Mouse (Mus musculus) stomach, postnatal 0 days (tissue): ENCODE measurements at regions not wholly inside any gene's neighbourhood (a gene's known extent, or its start where the extent isn't known, plus 50 kb on each side); places are given as distances from the start of the nearest gene placed in this dataset.

Experiments
- ATAC-seq: fragments of 200-750 bp; cut with Nextera tagmentation; 2 replicates; pipeline ENCODE4 v1.8.0; 2017; ENCODE audit not compliant: low FRiP score, low TSS enrichment
- DNase-seq: peaks from one replicate; pipeline ENCODE4 v3.0.0-alpha.2; 2016; ENCODE audit warnings: low spot score
- H3K27ac ChIP-seq: fragments of 300-500 bp; sonication (generic); replicated peaks from 2 replicates; pipeline ENCODE4 v1.5.1; 2014; ENCODE audit warnings: mild to moderate bottlenecking, control low read depth
- H3K27me3 ChIP-seq: fragments of 300-500 bp; sonication (generic); 2 replicates; pipeline ENCODE4 v1.6.1; 2014; ENCODE audit warnings: low read length; ENCODE audit not compliant: control insufficient read depth, insufficient read depth
- H3K36me3 ChIP-seq: fragments of 300-500 bp; sonication (generic); 2 replicates; pipeline ENCODE4 v1.6.1; 2014; ENCODE audit warnings: low read length, mixed read lengths; ENCODE audit not compliant: control insufficient read depth, insufficient read depth
- H3K4me1 ChIP-seq: fragments of 300-500 bp; sonication (generic); replicated peaks from 2 replicates; pipeline ENCODE4 v1.6.1; 2014; ENCODE audit warnings: antibody characterized with exemption; ENCODE audit not compliant: control insufficient read depth, insufficient read depth
- H3K4me2 ChIP-seq: fragments of 300-500 bp; sonication (generic); replicated peaks from 2 replicates; pipeline ENCODE4 v1.6.1; 2014; ENCODE audit warnings: low read depth, mild to moderate bottlenecking, control low read depth, moderate library complexity
- H3K4me3 ChIP-seq: fragments of 300-500 bp; sonication (generic); 2 replicates; pipeline ENCODE4 v1.5.1; 2014; ENCODE audit warnings: low read depth, low read length, control low read depth
- H3K9ac ChIP-seq: fragments of 300-500 bp; sonication (generic); 2 replicates; pipeline ENCODE4 v1.6.1; 2014; ENCODE audit warnings: mild to moderate bottlenecking, low read length, control low read depth, mixed read lengths
- H3K9me3 ChIP-seq: fragments of 300-500 bp; sonication (generic); 2 replicates; pipeline ENCODE4 v1.6.1; 2016; ENCODE audit warnings: low read length; ENCODE audit not compliant: control insufficient read depth
- CTCF ChIP-seq: IDR thresholded peaks from 2 replicates; pipeline ENCODE4 v1.5.1; 2016; ENCODE audit warnings: antibody characterized with exemption, low read depth, mild to moderate bottlenecking, moderate library complexity
- EP300 ChIP-seq: optimal IDR thresholded peaks from 2 replicates; pipeline ENCODE3; 2016; ENCODE audit warnings: antibody characterized with exemption
- WGBS: fragments of 180-500 bp; shearing (Covaris S2); extraction: QIAGEN DNeasy Blood & Tissue Kit; methylation state at CpG from one replicate; pipeline ENCODE4 v1.1.7; 2014; 5-methylcytosine and 5-hydroxymethylcytosine counted together

DNA sequence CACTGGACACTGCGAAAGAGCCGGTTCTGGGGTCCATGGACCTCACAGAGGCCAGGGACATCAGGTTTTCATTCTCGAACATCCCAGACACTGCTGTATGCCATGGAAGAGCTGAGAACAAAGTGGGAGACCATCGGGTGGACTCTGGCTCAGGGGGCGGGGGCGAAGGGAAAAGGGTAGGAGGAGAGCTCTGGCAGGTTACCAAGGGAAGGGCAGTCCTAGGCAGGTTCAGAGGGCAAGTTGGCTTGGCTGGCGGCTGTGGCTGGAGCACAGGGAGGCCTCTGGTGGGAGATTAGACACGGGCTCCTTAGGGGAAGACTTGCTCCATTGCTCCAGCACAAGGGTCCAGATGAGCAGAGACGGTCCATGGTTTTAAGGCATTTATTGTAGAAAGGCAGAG is 164.3 kb upstream of the Mki67 start:
- no peak for DNase-seq
- TF ChIP-seq CTCF (no peak), EP300 (no peak)
- no peaks in the 10 kb centered on the region for H3K36me3 ChIP-seq
- no peak overlapping the region for H3K27ac ChIP-seq
- no peaks in the 10 kb centered on the region for H3K27me3 ChIP-seq
- WGBS: 94% methylated on average over 9 of the region's 9 CpGs
- no peak overlapping the region for H3K4me3 ChIP-seq
- H3K4me1 ChIP-seq: no peaks in the 10 kb centered on the region
- no peak overlapping the region for H3K4me2 ChIP-seq
- no peaks in the 10 kb centered on the region for H3K9me3 ChIP-seq
- ATAC-seq: no peak
- H3K9ac ChIP-seq: no peak overlapping the region

DNA sequence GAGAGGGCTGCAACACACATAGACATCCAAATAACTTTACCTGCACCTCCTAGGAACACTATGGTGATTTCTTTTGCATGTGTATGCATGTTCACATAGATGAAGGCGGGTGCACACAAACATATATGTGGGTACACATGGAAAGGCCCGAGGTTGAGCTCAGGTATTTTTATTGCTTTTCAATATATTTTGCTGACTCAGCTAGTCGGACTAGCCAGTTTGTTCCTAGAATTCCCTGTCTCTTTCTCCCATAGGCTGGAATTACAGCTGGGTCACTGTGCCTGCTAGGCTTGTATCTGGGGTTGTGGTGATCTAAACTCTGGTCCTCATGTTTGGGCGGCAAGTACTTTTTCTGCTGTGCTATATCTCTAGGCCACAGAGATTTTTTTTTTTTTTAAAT is 166.1 kb upstream of the Mki67 start:
- Histone ChIP-seq H3K9ac (no peak overlapping the region), H3K9me3 (no peaks in the 10 kb centered on the region), H3K4me2 (no peak overlapping the region), H3K27me3 (no peaks in the 10 kb centered on the region), H3K4me3 (no peak overlapping the region), H3K4me1 (no peaks in the 10 kb centered on the region), H3K27ac (no peak overlapping the region), H3K36me3 (no peaks in the 10 kb centered on the region)
- DNase-seq: no peak
- TF ChIP-seq CTCF (no peak), EP300 (no peak)
- 91% methylated on average over 4 of the region's 4 CpGs for WGBS
- ATAC-seq: no peak

DNA sequence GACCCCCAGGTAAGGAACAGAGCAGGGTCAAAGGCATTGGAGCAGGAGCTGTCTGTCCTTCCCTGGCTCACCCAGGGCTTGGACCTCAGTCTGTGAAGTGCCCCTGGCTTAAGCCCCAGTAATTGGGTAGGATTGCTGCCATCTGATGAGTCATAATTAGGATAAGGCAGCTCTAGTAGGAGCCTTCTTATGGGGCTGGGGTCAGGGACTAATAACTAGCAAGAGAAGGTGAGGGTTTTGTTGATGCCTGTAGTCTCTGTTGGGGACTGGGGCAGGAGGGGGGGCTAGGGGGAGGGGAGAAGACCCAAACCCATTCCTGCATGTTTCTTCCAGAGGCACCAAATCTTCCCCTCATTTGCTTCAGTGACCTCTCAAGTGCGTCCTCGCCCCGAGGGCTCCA is 172.4 kb upstream of the Mki67 start:
- Histone ChIP-seq H3K9me3 (no peaks in the 10 kb centered on the region), H3K4me1 (no peaks in the 10 kb centered on the region), H3K27me3 (no peaks in the 10 kb centered on the region), H3K9ac (no peak overlapping the region), H3K4me2 (no peak overlapping the region), H3K36me3 (no peaks in the 10 kb centered on the region), H3K27ac (no peak overlapping the region), H3K4me3 (no peak overlapping the region)
- WGBS: 51% methylated on average over 3 of the region's 3 CpGs
- no peak for DNase-seq
- no peak for TF ChIP-seq CTCF
- no peak for TF ChIP-seq EP300
- no peak for ATAC-seq

DNA sequence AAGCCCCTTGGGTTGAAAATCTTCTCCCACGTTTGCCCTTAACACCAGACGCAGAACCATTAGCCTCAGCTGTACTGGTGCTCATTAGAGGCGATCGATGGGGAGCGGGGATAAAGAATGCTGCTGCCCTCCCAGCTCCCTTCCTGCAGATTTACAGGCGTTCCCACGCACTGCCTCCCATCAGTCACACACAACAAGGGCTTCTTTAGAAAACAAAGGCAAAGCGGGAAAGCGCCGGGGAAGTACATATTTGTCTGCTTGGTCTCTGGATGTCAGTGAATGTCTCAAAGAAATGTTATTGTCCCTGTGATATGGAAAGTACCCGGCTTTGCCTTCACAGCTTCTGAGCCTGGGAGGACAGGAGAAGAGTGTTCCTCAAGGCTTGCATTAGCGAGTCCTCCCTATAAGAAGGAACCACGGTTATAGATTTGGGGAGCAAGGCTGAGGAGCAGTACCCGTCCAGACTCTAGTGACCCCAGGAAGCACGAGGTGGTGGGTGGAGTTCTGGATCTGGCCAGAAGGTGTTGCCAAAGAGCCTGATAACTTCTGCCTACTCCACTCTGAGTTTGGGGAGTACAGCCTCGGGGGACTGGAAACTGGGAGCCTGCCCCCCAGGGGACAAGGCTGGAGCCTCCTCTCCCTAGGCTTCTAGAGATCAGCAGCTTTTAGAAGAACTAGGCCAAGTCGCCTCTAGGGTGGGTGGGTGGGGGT is 173.0 kb upstream of the Mki67 start:
- H3K27ac ChIP-seq: no peak overlapping the region
- no peaks in the 10 kb centered on the region for H3K9me3 ChIP-seq
- no peak for TF ChIP-seq EP300
- TF ChIP-seq CTCF: peak; percentile 66
- no peak overlapping the region for H3K4me3 ChIP-seq
- no peaks in the 10 kb centered on the region for H3K4me1 ChIP-seq
- H3K9ac ChIP-seq: no peak overlapping the region
- DNase-seq (peak; percentile 26), ATAC-seq (no peak)
- H3K36me3 ChIP-seq: no peaks in the 10 kb centered on the region
- WGBS: 18% methylated on average over 17 of the region's 17 CpGs
- no peaks in the 10 kb centered on the region for H3K27me3 ChIP-seq
- 0 out of 2 replicates have a peak overlapping the region, but pooled peaks have one; percentile 11 for H3K4me2 ChIP-seq

DNA sequence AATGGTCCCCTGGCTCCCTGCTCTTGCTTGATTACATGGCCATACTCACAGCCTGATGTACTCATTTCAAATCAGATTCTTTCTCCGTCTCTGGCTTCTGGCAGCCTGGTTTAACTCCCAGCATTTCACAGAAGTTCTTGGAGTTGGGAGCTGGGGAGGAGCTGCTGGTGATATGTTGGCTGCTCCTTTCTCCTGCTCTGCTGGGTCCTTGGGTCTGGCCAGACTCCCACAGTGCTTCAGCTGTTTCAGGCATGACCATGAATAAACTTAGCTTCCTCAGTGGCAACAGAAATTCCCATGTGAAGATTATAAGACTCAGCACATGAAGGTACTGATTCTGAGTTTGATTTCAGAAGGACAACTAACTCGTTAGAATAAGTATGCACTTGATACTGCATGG is 182.7 kb upstream of the Mki67 start:
- whole genome bisulfite sequencing: 67% methylated on average over 2 of the region's 2 CpGs
- no peak for ATAC-seq

DNA sequence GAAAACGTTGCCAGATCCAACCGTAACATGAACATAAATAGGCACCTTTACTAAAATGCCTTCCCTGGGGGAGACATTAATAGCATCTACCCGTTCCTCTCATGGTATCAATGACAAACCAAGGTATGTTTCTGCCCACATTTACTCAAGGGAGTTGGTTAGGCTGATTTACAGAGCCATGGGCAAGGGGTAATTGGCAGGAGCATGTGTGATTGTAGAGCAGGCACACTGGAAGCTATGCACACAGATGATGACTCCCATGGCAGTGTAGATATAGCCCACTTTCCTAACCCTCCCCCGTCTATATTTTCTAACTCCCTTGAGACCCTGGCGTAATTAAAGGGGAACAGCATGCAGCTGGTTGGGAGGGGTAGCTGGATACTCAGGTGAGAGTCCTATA is 183.6 kb upstream of the Mki67 start:
- H3K4me3 ChIP-seq: no peak overlapping the region
- H3K4me1 ChIP-seq: no peaks in the 10 kb centered on the region
- H3K4me2 ChIP-seq: no peak overlapping the region
- no peak for ATAC-seq
- no peaks in the 10 kb centered on the region for H3K9me3 ChIP-seq
- TF ChIP-seq EP300: no peak
- no peak for TF ChIP-seq CTCF
- no peaks in the 10 kb centered on the region for H3K36me3 ChIP-seq
- DNase-seq: no peak
- no peaks in the 10 kb centered on the region for H3K27me3 ChIP-seq
- 88% methylated on average over 5 of the region's 5 CpGs for WGBS
- no peak overlapping the region for H3K9ac ChIP-seq
- H3K27ac ChIP-seq: no peak overlapping the region

More for the DNA sequence above, 182.7 kb upstream of the Mki67 start:
- Histone ChIP-seq H3K4me2 (no peak overlapping the region), H3K27ac (no peak overlapping the region), H3K4me3 (no peak overlapping the region), H3K9me3 (no peaks in the 10 kb centered on the region), H3K4me1 (no peaks in the 10 kb centered on the region), H3K27me3 (no peaks in the 10 kb centered on the region), H3K9ac (no peak overlapping the region), H3K36me3 (no peaks in the 10 kb centered on the region)
- TF ChIP-seq CTCF (no peak), EP300 (no peak)
- no peak for DNase-seq
